ENCODE assay signal across 15 mouse cellular contexts in genomic region chr2:174595611-174596010, GRCm38 (mm10).
"Had no signal": no experiment of that assay in that cellular context is flagged by ENCODE, and none has a peak within 500 bp of the region (broad histone marks: within the 10 kb centered on the region; RNA-seq: fewer than 3 reads in every experiment).

No protein-coding gene starts in this region.

- DNase-seq: gastrocnemius, postnatal 14 days; gastrocnemius, postnatal 36 days; heart, adult 11 months; heart, adult 2 months; heart, postnatal 14 days; heart, postnatal 36 days; kidney, adult 11 months; kidney, adult 2 months; kidney, adult 9 months; kidney, postnatal 14 days; kidney, postnatal 36 days; layer of hippocampus, adult 9-11 months; layer of hippocampus, postnatal 36 days; liver, embryonic 13.5 days; liver, postnatal 0 days had no signal
